Mouse (Mus musculus) monocyte, adult 59 days (primary cell): ENCODE measurements around the gene Lrrc4. TPM values are rescaled to one million over a fixed set of nuclear protein-coding genes. Genes with fewer than 3 reads are reported as not detected.

ENCODE experiments used
- total RNA-seq, 2 experiments: library from RNA; stranded (reverse); gene quantifications; one replicate each; pipeline ENCODE4 v1.2.4; 2023

Gene Lrrc4
- total RNA-seq: not detected

GRCm38 (mm10) chr6:28831011-28831853 lies at the start of gene Lrrc4:
Lrrc4 (minus strand) TSS chr6:28831747.

Other genes starting within 250 kb of the Lrrc4 start
- gene Lep, start 228.5 kb upstream of the Lrrc4 start, total RNA-seq: not detected